Mouse (Mus musculus) kidney, adult 2 months (tissue): ENCODE measurements around the gene Mdk. TPM values are rescaled to one million over a fixed set of nuclear protein-coding genes. Genes with fewer than 3 reads are reported as not detected.

ENCODE experiments used
- DNase-seq: peaks from one replicate; pipeline ENCODE4 v3.0.0; 2021
- H3K27ac ChIP-seq: fragments of 200-500 bp; 2 replicates; pipeline ENCODE4 v1.5.1; 2012; ENCODE audit warnings: low read depth, low read length, control low read depth, inconsistent platforms; ENCODE audit not compliant: insufficient read depth
- H3K27me3 ChIP-seq: fragments of 200-500 bp; replicated peaks from 2 replicates; pipeline ENCODE4 v1.6.1; 2012; ENCODE audit warnings: mild to moderate bottlenecking, moderate library complexity, low read length, inconsistent platforms; ENCODE audit not compliant: control insufficient read depth, insufficient read depth
- H3K36me3 ChIP-seq: fragments of 200-500 bp; 2 replicates; pipeline ENCODE4 v1.6.1; 2012; ENCODE audit warnings: mild to moderate bottlenecking, moderate library complexity, low read length, inconsistent platforms; ENCODE audit not compliant: control insufficient read depth, insufficient read depth
- H3K4me1 ChIP-seq: fragments of 200-500 bp; 2 replicates; pipeline ENCODE4 v1.6.1; 2011; ENCODE audit warnings: low read length; ENCODE audit not compliant: control insufficient read depth, insufficient read depth
- H3K4me3 ChIP-seq: fragments of 200-500 bp; 2 replicates; pipeline ENCODE4 v1.5.1; 2011; ENCODE audit warnings: mild to moderate bottlenecking, low read depth, low read length, control low read depth; ENCODE audit not compliant: insufficient read depth
- CTCF ChIP-seq: fragments of 200-500 bp; conservative IDR thresholded peaks from 2 replicates; pipeline ENCODE4 v1.5.1; 2011; ENCODE audit warnings: low read depth, mild to moderate bottlenecking, control low read depth, low read length, moderate library complexity, mixed read lengths; ENCODE audit not compliant: insufficient read depth, insufficient read length
- POLR2A ChIP-seq: fragments of 200-500 bp; IDR thresholded peaks from one replicate; pipeline ENCODE4 v1.6.1; 2011; ENCODE audit warnings: low read depth, low read length, control low read depth
- WGBS: fragments of 180-500 bp; shearing (Covaris S2); methylation state at CpG from one replicate; pipeline ENCODE4 v1.1.7; 2018; 5-methylcytosine and 5-hydroxymethylcytosine counted together
- polyA plus RNA-seq: library from polyadenylated mRNA; depleted of rRNA; stranded (reverse); fragments of >200 nt; gene quantifications from 2 replicates; pipeline ENCODE4 v1.2.3, GENCODE M21; 2012

Mdk gene
- polyA plus RNA-seq, 1 experiment, result 80.1 TPM

- Histone ChIP-seq H3K4me3 (no peak overlapping the region), H3K27ac (peak overlapping the region; percentile 80), H3K27me3 (peaks cover 8% of the 10 kb centered on the region; the same call in 1 of the 2 replicates), H3K4me1 (peaks cover 5% of the 10 kb centered on the region; the same call in 1 of the 2 replicates), H3K36me3 (no peaks in the 10 kb centered on the region)
- no peak for DNase-seq
- TF ChIP-seq CTCF (no peak), POLR2A (no peak)
- WGBS, result 46% methylated on average over 13 of the region's 13 CpGs
Observed at GRCm38 (mm10) chr2:91972121-91972566, 40.0 kb upstream of the Mdk start.

GRCm38 (mm10) chr2:91971231-91972097 is 39.4 kb upstream of the Mdk start:
- peak overlapping the region; percentile 80 for H3K27ac ChIP-seq
- TF ChIP-seq CTCF, result no peak
- no peak for TF ChIP-seq POLR2A
- no peak for DNase-seq
- WGBS, result 28% methylated on average over 21 of the region's 21 CpGs
- no peak overlapping the region for H3K4me3 ChIP-seq
- H3K27me3 ChIP-seq, result peaks cover 8% of the 10 kb centered on the region; the same call in 1 of the 2 replicates
- no peaks in the 10 kb centered on the region for H3K36me3 ChIP-seq
- H3K4me1 ChIP-seq, result peaks cover 5% of the 10 kb centered on the region; the same call in 1 of the 2 replicates

DNA sequence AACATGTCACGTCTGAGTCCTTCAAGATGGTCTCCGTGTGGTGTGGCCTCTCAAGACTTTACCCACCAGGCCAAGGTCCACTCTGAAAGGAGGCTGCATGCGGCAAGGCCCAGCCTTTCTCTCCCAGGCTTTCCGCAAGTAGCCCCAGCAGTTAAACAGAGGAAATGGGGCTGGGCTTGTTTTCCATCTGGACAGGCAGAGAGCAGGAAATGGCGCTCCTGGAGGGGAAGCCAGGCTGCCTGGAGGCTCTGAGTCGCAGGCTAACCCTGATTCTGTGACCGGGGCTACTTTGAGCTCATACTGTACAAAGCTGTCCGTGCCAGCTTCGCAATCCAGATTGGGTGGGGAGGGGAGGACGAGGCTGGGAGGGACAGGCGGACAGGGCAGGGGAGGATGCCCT is 35.9 kb upstream of the Mdk start:
- H3K27ac ChIP-seq, result peak overlapping the region; percentile 92
- no peaks in the 10 kb centered on the region for H3K36me3 ChIP-seq
- peak; percentile 74 for DNase-seq
- peaks cover 5% of the 10 kb centered on the region; the same call in 1 of the 2 replicates for H3K4me1 ChIP-seq
- H3K4me3 ChIP-seq, result no peak overlapping the region
- TF ChIP-seq CTCF, result no peak
- no peak for TF ChIP-seq POLR2A
- 43% methylated on average over 11 of the region's 11 CpGs for WGBS
- H3K27me3 ChIP-seq, result no peaks in the 10 kb centered on the region

GRCm38 (mm10) chr2:91966367-91966766 is 34.3 kb upstream of the Mdk start:
- H3K27ac ChIP-seq, result no peak overlapping the region
- DNase-seq, result no peak

GRCm38 (mm10) chr2:91965417-91965816 is 33.3 kb upstream of the Mdk start:
- H3K36me3 ChIP-seq, result no peaks in the 10 kb centered on the region
- H3K4me3 ChIP-seq, result peak overlapping the region; percentile 74
- TF ChIP-seq POLR2A, result peak; percentile 69
- TF ChIP-seq CTCF, result no peak
- DNase-seq, result peak; percentile 86
- peak overlapping the region; percentile 93 for H3K27ac ChIP-seq
- H3K4me1 ChIP-seq, result peaks cover 8% of the 10 kb centered on the region; the same call in 1 of the 2 replicates
- WGBS, result 41% methylated on average over 20 of the region's 20 CpGs
- H3K27me3 ChIP-seq, result no peaks in the 10 kb centered on the region

More at GRCm38 (mm10) chr2:91966367-91966766, 34.3 kb upstream of the Mdk start:
- Histone ChIP-seq H3K4me1 (peaks cover 6% of the 10 kb centered on the region; the same call in 1 of the 2 replicates), H3K4me3 (no peak overlapping the region), H3K27me3 (no peaks in the 10 kb centered on the region), H3K36me3 (no peaks in the 10 kb centered on the region)
- WGBS, result 94% methylated on average over 5 of the region's 5 CpGs
- no peak for TF ChIP-seq POLR2A
- TF ChIP-seq CTCF, result no peak

- Histone ChIP-seq H3K27ac (peak overlapping the region; percentile 93), H3K4me3 (peak overlapping the region; percentile 74), H3K4me1 (peaks cover 14% of the 10 kb centered on the region), H3K36me3 (no peaks in the 10 kb centered on the region), H3K27me3 (no peaks in the 10 kb centered on the region)
- WGBS, result 65% methylated on average over 3 of the region's 3 CpGs
- TF ChIP-seq POLR2A (no peak), CTCF (no peak)
- DNase-seq, result no peak
Observed at GRCm38 (mm10) chr2:91964610-91965204, 32.6 kb upstream of the Mdk start.
